Mouse (Mus musculus): ENCODE data around the gene Zscan2.

Zscan2 gene

GRCm38 (mm10) chr7:80843910-80844640 lies 16.6 kb upstream of the Zscan2 start:
- DNase-seq (ENCODE audit: low spot score in 2 of 2): no peak

DNA sequence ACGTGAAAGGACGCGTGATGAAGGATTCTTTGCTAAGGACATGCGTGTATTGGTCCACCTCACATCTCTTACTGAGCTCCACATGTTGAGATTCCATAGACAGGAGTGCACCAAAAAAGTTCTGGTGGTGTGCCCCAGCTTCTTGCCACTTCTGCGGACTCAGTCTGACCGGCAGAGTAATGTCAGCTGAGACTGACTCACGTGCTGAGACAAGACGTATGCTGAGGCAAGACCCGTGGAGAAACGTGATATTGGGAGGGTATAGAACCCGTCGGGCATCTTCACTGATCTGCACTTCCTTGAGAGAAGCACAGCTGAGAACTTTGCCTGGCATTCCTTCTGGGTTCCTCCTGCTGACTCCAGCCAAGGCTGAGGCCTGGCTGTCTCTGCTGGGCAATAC lies 16.0 kb upstream of the Zscan2 start:
- DNase-seq (ENCODE audit: low spot score in 2 of 2): no peak

DNA sequence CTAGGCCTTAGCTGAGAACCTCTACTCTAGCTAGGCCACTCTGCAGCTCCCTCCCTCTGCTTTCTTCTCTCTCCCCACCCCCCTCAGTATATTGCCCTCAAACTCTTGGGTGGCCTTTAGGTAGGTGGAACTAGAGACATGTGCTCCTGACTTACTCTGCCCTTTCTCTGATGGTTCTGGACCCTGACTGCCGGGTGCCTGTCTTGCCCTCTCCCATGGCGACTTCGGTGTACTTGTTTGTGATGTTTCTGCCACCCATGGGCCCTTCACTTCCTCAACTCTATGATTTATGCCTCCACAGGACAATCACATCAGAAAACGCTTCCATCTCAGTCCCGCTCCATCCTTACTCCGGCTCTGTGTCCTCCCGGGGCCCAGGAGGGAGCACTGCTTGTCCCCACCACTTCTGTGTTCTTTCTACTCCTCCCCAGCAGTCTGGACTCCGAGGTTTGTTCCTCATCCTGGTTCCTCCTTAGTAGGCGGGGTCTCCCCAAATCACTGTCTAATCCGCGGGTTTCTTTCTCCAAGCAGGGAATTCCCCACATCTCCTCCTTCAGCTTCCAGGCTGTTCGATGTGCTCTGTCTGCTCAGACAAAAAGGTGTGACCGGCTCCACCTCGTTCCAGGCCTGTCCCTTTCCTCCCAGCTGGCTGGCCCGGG lies 15.0 kb upstream of the Zscan2 start:
- DNase-seq (ENCODE audit: low spot score in 2 of 2): no peak

GRCm38 (mm10) chr7:80846280-80846678 lies 14.4 kb upstream of the Zscan2 start:
- DNase-seq (ENCODE audit: low spot score in 2 of 2): no peak

DNA sequence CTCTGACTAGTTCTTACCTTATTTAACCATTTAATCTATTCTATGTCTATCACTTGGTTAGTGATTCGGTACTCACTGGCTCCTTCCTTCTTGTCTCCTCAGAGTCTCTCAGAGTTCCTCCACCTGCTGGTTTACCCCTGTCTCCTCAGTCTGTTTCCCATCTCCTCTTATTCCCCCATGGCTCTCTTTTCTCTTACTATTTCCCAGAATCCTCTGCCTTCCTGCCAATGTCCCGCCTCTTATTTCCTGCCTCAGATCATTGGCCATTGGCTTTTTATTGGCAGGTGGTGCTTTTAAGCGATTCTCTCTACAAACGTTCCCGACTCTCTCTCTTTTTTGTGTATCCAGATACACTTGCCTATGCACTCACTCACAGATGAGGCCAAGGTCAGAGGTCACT lies 14.0 kb upstream of the Zscan2 start:
- DNase-seq (ENCODE audit: low spot score in 2 of 2): no peak

DNA sequence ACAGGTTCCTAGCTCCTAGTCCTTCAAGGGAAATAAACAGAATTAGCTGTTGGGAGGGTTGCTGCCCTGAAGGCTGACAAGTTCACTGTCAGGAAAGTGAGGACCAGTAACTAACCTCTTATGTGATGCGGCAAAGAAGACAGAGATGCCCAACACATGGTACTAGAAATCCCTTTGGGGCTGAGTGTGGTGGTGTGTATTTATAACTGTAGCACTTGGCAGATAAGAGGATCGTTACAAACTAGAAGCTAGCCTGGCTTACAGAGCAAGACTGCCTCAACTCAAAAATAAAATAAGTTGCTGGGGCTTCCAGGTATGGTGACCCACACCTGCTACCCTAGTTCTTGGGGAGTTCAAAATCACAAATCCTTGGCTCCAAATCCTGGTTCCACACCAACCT lies 11.5 kb upstream of the Zscan2 start:
- no peak for DNase-seq (ENCODE audit: low spot score in 2 of 2)

DNA sequence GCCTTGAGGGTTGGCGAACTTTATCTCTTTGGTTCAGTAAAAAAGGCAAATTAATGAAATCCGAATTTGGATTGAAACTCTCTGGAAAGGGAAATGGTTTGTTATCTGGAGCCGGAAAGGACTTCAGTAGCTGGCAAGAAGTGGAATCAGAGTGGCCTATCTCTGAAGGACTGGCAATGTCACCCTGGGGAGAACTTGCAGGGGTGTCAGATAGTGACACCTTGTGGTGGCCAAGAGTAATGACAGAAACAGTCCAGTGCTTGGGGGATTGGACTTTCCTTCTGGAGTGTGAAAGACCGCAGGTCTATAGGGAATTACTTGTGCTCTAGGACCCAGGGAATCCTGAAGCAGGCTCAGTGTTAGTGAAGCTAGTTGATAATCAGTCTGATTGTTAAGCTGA lies 11.0 kb upstream of the Zscan2 start:
- DNase-seq (ENCODE audit: low spot score in 2 of 2): no peak

DNA sequence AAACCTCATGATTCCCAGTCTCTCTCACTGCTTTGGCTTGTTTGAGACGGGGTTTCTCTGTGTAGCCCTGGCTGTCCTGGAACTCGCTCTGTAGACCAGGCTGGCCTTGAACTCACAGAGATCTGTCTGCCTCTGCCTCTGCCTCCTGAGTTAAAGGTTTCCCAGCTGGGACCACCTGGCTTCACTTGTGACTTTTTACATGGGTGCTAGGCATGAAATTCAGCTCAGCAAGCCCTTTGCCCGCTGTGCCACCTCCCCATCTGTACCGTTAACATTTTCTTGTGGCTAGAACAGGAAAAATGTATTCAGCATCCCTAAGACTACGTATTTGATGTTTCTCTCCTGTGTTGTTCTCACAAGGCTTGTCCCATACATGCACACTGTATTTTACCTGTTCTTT lies 10.2 kb upstream of the Zscan2 start:
- no peak for DNase-seq (ENCODE audit: low spot score in 2 of 2)

- DNase-seq (ENCODE audit: low spot score in 2 of 2): no peak
Measured at GRCm38 (mm10) chr7:80853218-80853617, 7.5 kb upstream of the Zscan2 start.

DNA sequence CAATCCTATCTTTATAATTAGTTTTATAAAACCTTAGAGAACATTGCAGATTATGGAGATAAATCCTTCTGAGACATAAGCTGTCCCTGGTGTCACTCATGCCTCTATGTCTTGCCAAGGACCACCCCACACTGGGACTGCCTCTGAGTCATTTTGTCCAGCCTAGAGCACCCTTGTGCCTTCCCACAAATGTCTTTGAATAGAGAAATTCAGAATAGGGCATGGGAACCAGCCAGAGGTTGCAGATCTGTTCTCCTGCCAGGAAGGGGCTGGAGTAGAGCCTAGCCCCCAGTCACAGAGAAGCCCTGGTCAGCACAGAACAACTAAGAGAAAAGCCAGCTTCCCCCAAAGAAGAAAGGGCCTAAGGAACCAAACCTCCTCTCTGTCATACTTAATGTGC lies 5.4 kb upstream of the Zscan2 start:
- DNase-seq (ENCODE audit: low spot score in 2 of 2): no peak

DNA sequence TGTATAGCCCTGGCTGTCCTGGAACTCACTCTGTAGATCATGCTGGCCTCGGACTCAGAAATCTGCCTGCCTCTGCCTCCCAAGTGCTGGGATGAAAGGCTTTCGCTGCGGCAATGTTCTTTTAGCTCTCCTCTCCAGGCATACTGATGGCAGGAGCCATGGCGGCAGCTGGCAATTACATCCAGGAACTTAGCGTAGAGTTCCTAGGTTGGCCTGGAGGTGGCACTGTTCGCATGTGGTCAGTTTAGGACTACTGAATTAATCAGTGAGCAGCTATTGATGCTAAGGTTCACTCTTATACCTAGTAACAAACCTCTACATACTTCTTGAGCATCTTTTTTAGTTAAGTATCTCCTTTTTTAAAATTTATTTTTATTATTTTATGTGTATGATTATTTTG lies 3.5 kb upstream of the Zscan2 start:
- peak; percentile 64 to 75 for DNase-seq (ENCODE audit: low spot score in 2 of 2)

- DNase-seq (ENCODE audit: low spot score in 2 of 2): peak; percentile 44 to 61
Measured at GRCm38 (mm10) chr7:80860227-80860626, 493 bp upstream of the Zscan2 start.

DNA sequence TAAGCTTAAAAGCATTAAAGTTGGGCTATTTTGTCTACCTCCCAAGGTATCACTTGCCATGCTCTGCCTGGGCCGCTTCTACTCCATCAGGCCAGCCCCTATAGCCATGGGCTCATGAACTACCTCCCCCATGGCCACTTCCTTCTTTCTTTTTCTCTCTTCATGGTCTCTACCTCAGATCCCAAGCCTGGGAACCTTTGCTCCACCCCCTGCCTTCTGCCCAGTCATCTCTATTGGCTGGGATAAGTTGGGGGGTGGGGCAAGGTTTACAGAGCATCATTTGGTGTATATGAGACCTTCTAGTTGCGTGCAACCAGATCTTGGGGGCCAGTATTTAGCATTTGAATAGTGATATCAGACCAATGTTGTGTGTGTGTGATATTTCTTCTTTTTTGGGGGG lies 1.8 kb downstream of the Zscan2 start:
- no peak for DNase-seq (ENCODE audit: low spot score in 2 of 2)

GRCm38 (mm10) chr7:80863520-80863919 lies 2.8 kb downstream of the Zscan2 start:
- no peak for DNase-seq (ENCODE audit: low spot score in 2 of 2)

GRCm38 (mm10) chr7:80864151-80864550 lies 3.4 kb downstream of the Zscan2 start:
- DNase-seq (ENCODE audit: low spot score in 2 of 2): no peak

DNA sequence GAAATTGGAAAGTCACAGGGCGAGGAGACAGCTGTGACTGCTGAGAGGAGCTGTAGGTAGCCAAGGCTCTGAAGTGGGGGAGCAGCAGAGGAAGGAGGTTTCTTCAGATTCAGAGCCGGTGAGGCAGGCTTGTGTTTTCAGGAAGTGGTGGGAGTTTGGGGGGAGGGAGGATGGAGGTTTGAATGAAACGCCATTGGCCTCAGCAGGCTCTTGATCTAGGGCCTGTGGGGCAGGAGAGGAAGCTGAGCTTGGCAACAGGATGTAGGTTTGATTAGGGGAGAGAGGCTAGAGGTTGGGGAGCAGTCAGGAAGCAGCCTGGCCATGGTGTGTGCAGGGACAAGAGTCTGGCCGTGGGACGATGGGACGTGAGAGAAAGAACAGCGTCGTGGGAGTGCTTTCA lies 4.1 kb downstream of the Zscan2 start:
- no peak for DNase-seq (ENCODE audit: low spot score in 2 of 2)

GRCm38 (mm10) chr7:80865521-80865920 lies 4.8 kb downstream of the Zscan2 start:
- no peak for DNase-seq (ENCODE audit: low spot score in 2 of 2)

GRCm38 (mm10) chr7:80866514-80867147 lies 5.9 kb downstream of the Zscan2 start:
- no peak for DNase-seq (ENCODE audit: low spot score in 2 of 2)

GRCm38 (mm10) chr7:80868686-80869085 lies 8.0 kb downstream of the Zscan2 start:
- DNase-seq (ENCODE audit: low spot score in 2 of 2): no peak

DNA sequence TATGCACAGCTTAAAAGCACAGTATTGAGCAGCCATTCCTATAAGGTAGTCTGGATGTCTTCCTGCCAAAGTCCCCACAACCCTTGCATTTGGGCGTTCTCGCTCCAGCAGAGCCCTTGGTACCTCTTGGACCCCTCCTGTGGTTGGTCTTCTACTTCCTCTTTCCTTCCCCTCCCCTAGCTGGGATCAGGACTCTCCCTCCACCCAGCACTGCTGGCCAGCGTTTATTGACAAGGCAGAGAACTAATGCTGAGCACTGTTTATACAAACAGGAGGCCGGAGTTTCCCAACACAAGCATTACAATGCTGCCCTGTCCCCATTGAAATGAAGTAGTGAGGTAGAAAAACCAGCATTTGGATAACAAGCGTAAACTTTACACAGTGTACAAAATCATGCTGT lies 12.3 kb downstream of the Zscan2 start:
- DNase-seq (ENCODE audit: low spot score in 2 of 2): no peak

- no peak for DNase-seq (ENCODE audit: low spot score in 2 of 2)
Measured at GRCm38 (mm10) chr7:80873631-80874030, 12.9 kb downstream of the Zscan2 start.

DNA sequence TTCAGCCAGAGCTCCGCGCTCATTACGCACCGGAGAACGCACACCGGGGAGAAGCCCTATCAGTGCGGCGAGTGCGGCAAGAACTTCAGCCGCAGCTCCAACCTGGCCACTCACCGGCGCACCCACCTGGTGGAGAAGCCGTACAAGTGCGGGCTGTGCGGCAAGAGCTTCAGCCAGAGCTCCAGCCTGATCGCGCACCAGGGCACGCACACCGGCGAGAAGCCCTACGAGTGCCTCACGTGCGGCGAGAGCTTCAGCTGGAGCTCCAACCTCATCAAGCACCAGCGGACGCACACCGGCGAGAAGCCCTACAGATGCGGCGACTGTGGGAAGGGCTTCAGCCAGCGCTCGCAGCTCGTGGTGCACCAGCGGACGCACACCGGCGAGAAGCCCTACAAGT lies 15.0 kb downstream of the Zscan2 start:
- no peak for DNase-seq (ENCODE audit: low spot score in 2 of 2)

DNA sequence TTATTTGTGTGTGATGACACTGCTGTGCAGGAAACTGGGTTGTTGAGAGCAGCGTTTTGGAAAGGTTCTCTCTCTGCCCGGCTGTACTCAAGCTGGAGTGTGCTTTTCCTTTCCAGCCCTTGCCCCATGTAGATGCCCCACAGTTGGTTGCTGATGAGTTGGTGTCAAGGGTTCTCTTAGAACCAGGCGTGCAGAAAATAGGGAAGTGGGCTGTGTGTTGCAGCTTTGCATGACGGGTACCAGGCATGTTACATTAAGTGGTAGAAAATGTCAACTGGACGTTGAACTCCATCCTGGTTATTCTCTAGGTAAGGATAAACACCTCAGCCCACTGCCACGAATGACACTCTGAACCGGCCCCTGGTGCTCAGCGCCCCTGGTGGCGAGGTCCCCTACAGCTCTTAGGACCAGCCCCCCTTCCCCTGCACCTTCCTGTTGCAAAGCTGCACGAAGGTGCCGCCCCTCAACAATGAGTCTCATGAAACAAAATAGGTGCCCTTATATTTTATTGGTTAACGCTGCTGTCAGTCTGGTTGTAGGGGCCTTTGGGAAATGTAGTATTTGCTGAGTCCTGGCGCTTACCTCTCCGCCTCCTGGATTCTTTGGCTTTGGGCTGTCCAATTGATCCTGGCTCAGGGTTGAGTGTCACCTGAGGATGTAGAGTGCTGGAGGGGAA lies 22.2 kb downstream of the Zscan2 start:
- peak in 1 of 2 experiments; percentile 20 for DNase-seq (ENCODE audit: low spot score in 2 of 2)
